Comparison of ENCODE assay signal across 15 mouse cellular contexts in the genomic region with DNA sequence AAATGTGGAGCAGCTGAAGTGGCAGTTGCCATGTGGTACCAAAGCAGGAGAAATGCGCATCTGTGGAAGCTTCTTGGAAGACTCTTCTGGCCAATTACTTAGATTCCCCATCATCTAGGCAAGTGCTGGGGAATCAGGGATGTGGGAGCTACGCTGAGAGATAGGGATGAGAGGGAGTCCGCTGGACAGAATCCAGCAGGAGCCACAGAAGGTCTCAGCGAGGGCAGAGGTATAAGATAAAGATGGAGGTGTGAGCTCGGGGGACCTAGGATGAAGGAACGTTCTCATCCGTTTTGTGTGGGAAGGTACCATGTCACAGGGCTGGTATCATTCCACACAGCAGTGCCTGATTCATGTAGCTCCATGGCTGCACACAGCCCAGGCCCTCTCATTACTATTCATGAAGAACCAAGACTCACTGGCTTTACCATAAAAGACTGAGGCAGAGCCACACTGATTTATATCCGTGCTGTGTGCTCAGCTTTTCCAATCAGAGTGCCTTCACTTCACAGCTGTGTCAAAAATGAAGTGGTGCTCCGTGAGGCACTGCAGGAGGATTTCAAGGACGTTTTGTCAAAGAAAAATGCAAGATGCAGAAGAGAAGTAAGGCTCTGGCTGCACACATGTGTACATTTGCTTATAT.
DNase-seq lines count a peak whose midpoint lies in the region; ATAC-seq and TF ChIP-seq lines count a peak whose summit lies in the region.
"Had no signal": no experiment of that assay in that cellular context is flagged by ENCODE, and none has a peak within 500 bp of the region (broad histone marks: within the 10 kb centered on the region; RNA-seq: fewer than 3 reads in every experiment).

No protein-coding gene starts in this region.

- H3K36me3 ChIP-seq in forebrain, embryonic 16.5 days (ENCODE audit: control insufficient read depth, insufficient read depth), result peaks cover 9% of the 10 kb centered on the region
- no peaks in the 10 kb centered on the region for H3K36me3 ChIP-seq in hindbrain, postnatal 0 days (ENCODE audit: insufficient read depth, low read length)
- peaks cover 13% of the 10 kb centered on the region; the same call in 1 of the 2 replicates for H3K36me3 ChIP-seq in neural tube, embryonic 13.5 days
- H3K36me3 ChIP-seq in intestine, embryonic 15.5 days, result no peaks in the 10 kb centered on the region
- H3K36me3 ChIP-seq in heart, embryonic 11.5 days (ENCODE audit: control insufficient read depth, insufficient read depth, low read length), result no peaks in the 10 kb centered on the region
- H3K36me3 ChIP-seq: embryonic facial prominence, embryonic 13.5 days; limb, embryonic 12.5 days; liver, embryonic 15.5 days had no signal

- TF ChIP-seq CTCF in left cerebral cortex, adult 2 months (IDR thresholded peaks at IDR 0.05), result no peak
- TF ChIP-seq CTCF in hindbrain, postnatal 0 days (IDR thresholded peaks at IDR 0.05; ENCODE audit: low read depth), result no peak

- no peak overlapping the region for H3K9ac ChIP-seq in forebrain, embryonic 16.5 days (replicated peaks; ENCODE audit: low read depth, low read length)
- no peak overlapping the region for H3K9ac ChIP-seq in hindbrain, postnatal 0 days (replicated peaks; ENCODE audit: low read length)
- H3K9ac ChIP-seq in neural tube, embryonic 13.5 days, result no peak overlapping the region
- no peak overlapping the region for H3K9ac ChIP-seq in intestine, embryonic 15.5 days
- H3K9ac ChIP-seq in heart, embryonic 11.5 days (ENCODE audit: low read depth, low read length), result no peak overlapping the region
- H3K9ac ChIP-seq: embryonic facial prominence, embryonic 13.5 days; limb, embryonic 12.5 days; liver, embryonic 15.5 days had no signal

- H3K4me1 ChIP-seq in forebrain, embryonic 16.5 days (replicated peaks; ENCODE audit: control insufficient read depth, insufficient read depth, low read length), result peaks cover 32% of the 10 kb centered on the region
- H3K4me1 ChIP-seq in hindbrain, postnatal 0 days (ENCODE audit: insufficient read depth, low read length), result no peaks in the 10 kb centered on the region
- H3K4me1 ChIP-seq in neural tube, embryonic 13.5 days (replicated peaks), result peaks cover 58% of the 10 kb centered on the region
- no peaks in the 10 kb centered on the region for H3K4me1 ChIP-seq in intestine, embryonic 15.5 days (replicated peaks)
- no peaks in the 10 kb centered on the region for H3K4me1 ChIP-seq in heart, embryonic 11.5 days (ENCODE audit: control insufficient read depth, insufficient read depth, low read length)
- H3K4me1 ChIP-seq: embryonic facial prominence, embryonic 13.5 days; liver, embryonic 15.5 days had no signal

- H3K4me3 ChIP-seq in left cerebral cortex, adult 2 months, result no peak overlapping the region
- H3K4me3 ChIP-seq in forebrain, embryonic 16.5 days (replicated peaks; ENCODE audit: low read length), result no peak overlapping the region
- H3K4me3 ChIP-seq in hindbrain, postnatal 0 days (ENCODE audit: low read length), result no peak overlapping the region
- H3K4me3 ChIP-seq in neural tube, embryonic 13.5 days, result no peak overlapping the region
- no peak overlapping the region for H3K4me3 ChIP-seq in intestine, embryonic 15.5 days (replicated peaks)
- no peak overlapping the region for H3K4me3 ChIP-seq in heart, embryonic 11.5 days (ENCODE audit: low read depth, low read length)
- H3K4me3 ChIP-seq: embryonic facial prominence, embryonic 13.5 days; limb, embryonic 12.5 days; liver, embryonic 15.5 days had no signal

- WGBS in forebrain, embryonic 16.5 days, result 62% methylated on average over 10 of the region's 10 CpGs
- WGBS in hindbrain, postnatal 0 days, result 53% methylated on average over 10 of the region's 10 CpGs
- WGBS in neural tube, embryonic 13.5 days, result 38% methylated on average over 10 of the region's 10 CpGs
- 75% methylated on average over 10 of the region's 10 CpGs for WGBS in intestine, embryonic 15.5 days
- 55% methylated on average over 10 of the region's 10 CpGs for WGBS in heart, embryonic 11.5 days (ENCODE audit: insufficient replicate concordance)

- no peak overlapping the region for H3K4me2 ChIP-seq in forebrain, embryonic 16.5 days (ENCODE audit: low read length)
- no peak overlapping the region for H3K4me2 ChIP-seq in hindbrain, postnatal 0 days (ENCODE audit: low read depth, low read length)
- H3K4me2 ChIP-seq in neural tube, embryonic 13.5 days, result 0 out of 2 replicates have a peak overlapping the region, but pooled peaks have one; percentile 9
- H3K4me2 ChIP-seq in intestine, embryonic 15.5 days (replicated peaks), result no peak overlapping the region
- no peak overlapping the region for H3K4me2 ChIP-seq in heart, embryonic 11.5 days
- H3K4me2 ChIP-seq: embryonic facial prominence, embryonic 13.5 days; limb, embryonic 12.5 days; liver, embryonic 15.5 days had no signal

- no peaks in the 10 kb centered on the region for H3K27me3 ChIP-seq in forebrain, embryonic 16.5 days (replicated peaks; ENCODE audit: control insufficient read depth, insufficient read depth, low read length)
- no peaks in the 10 kb centered on the region for H3K27me3 ChIP-seq in hindbrain, postnatal 0 days (ENCODE audit: insufficient read depth, low read length)
- no peaks in the 10 kb centered on the region for H3K27me3 ChIP-seq in neural tube, embryonic 13.5 days
- H3K27me3 ChIP-seq in intestine, embryonic 15.5 days (replicated peaks), result no peaks in the 10 kb centered on the region
- H3K27me3 ChIP-seq in heart, embryonic 11.5 days (ENCODE audit: control insufficient read depth, insufficient read depth, low read length), result no peaks in the 10 kb centered on the region
- H3K27me3 ChIP-seq: embryonic facial prominence, embryonic 13.5 days; liver, embryonic 15.5 days had no signal

- peak; percentile 77 for ATAC-seq in forebrain, embryonic 16.5 days
- no peak for ATAC-seq in hindbrain, postnatal 0 days
- ATAC-seq in neural tube, embryonic 13.5 days (ENCODE audit: low read depth), result peak; percentile 75
- no peak for ATAC-seq in intestine, embryonic 15.5 days
- no peak for ATAC-seq in heart, embryonic 11.5 days (replicated peaks; ENCODE audit: insufficient number of reproducible peaks, low FRiP score, low TSS enrichment)

- no peaks in the 10 kb centered on the region for H3K9me3 ChIP-seq in forebrain, embryonic 16.5 days (ENCODE audit: control insufficient read depth, low read length)
- H3K9me3 ChIP-seq in hindbrain, postnatal 0 days (ENCODE audit: low read length), result no peaks in the 10 kb centered on the region
- H3K9me3 ChIP-seq in neural tube, embryonic 13.5 days, result 0 out of 2 replicates have a peak, but pooled peaks cover 3% of the 10 kb centered on the region
- no peaks in the 10 kb centered on the region for H3K9me3 ChIP-seq in intestine, embryonic 15.5 days
- no peaks in the 10 kb centered on the region for H3K9me3 ChIP-seq in heart, embryonic 11.5 days (replicated peaks; ENCODE audit: control insufficient read depth, low read length)
- H3K9me3 ChIP-seq: embryonic facial prominence, embryonic 13.5 days; limb, embryonic 12.5 days; liver, embryonic 15.5 days had no signal

- H3K27ac ChIP-seq in left cerebral cortex, adult 2 months, result peak overlapping the region; percentile 48; the same call in 1 of the 2 replicates
- H3K27ac ChIP-seq in forebrain, embryonic 16.5 days (ENCODE audit: low read length), result peak overlapping the region; percentile 80
- H3K27ac ChIP-seq in hindbrain, postnatal 0 days, result peak overlapping the region; percentile 66
- peak overlapping the region; percentile 91 for H3K27ac ChIP-seq in neural tube, embryonic 13.5 days (replicated peaks)
- no peak overlapping the region for H3K27ac ChIP-seq in intestine, embryonic 15.5 days
- no peak overlapping the region for H3K27ac ChIP-seq in heart, embryonic 11.5 days (ENCODE audit: low read depth, low read length)
- H3K27ac ChIP-seq: embryonic facial prominence, embryonic 13.5 days; limb, embryonic 12.5 days; liver, embryonic 15.5 days had no signal

- DNase-seq in left cerebral cortex, adult 2 months (ENCODE audit: extremely low spot score in 1 of 2, low spot score in 2 of 2), result no peak
- DNase-seq in left cerebral cortex, postnatal 10 days (ENCODE audit: extremely low spot score in 1 of 2, low spot score in 2 of 2), result no peak
- DNase-seq in hindbrain, postnatal 0 days (ENCODE audit: low spot score), result no peak
- DNase-seq: cerebellum, adult 11-12 months; gastrocnemius, postnatal 14 days; kidney, adult 8-10 months; kidney, postnatal 4 days; lung, postnatal 36 days had no signal

- intact Hi-C loops in left cerebral cortex, adult 2 months (cut with DNase I), result no loop called here
- intact Hi-C loops in left cerebral cortex, postnatal 10 days (cut with DNase I), result no loop called here

Comparison
In these comparisons a context has a peak if more than half of its experiments do, and no peak if none do; other contexts are left out.
1. H3K27ac ChIP-seq: peak in left cerebral cortex, adult 2 months (single experiment), forebrain, embryonic 16.5 days (single experiment), hindbrain, postnatal 0 days (single experiment) and neural tube, embryonic 13.5 days (single experiment); none in intestine, embryonic 15.5 days (single experiment) and heart, embryonic 11.5 days (single experiment).
2. ATAC-seq: peak in forebrain, embryonic 16.5 days (single experiment) and neural tube, embryonic 13.5 days (single experiment); none in hindbrain, postnatal 0 days (single experiment), intestine, embryonic 15.5 days (single experiment) and heart, embryonic 11.5 days (single experiment).